Mouse (Mus musculus): ENCODE results near the gene Sned1.
A peak's percentile ranks its signal among the peaks of the same experiment; 100 is the strongest.
"Not testable (repeated sequence)": the region's sequence is repeated elsewhere in the genome, so short reads cannot be mapped to it uniquely, and the experiment has no call there.

The Sned1 gene

DNA sequence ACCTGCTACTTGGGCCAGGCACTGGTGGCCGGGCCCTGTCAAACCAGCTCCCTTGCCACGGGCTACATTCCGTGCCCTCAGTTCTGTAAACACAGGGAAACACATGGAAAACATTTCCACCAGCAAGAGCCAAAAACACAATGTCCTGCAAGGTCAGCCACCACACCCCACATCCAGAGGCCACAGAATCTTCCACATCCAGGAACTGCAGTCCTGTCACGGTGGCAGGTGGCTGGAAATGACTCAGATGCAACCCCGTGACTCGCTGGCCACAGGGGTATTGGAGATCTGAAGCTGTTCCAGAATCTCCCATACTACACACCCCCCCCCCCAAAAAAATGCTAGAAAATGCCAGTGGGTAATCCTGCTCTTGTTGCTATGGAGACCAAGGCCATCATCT is 6.4 kb upstream of the Sned1 start:
- no peak for DNase-seq (ENCODE audit: low read depth, low spot score)

DNA sequence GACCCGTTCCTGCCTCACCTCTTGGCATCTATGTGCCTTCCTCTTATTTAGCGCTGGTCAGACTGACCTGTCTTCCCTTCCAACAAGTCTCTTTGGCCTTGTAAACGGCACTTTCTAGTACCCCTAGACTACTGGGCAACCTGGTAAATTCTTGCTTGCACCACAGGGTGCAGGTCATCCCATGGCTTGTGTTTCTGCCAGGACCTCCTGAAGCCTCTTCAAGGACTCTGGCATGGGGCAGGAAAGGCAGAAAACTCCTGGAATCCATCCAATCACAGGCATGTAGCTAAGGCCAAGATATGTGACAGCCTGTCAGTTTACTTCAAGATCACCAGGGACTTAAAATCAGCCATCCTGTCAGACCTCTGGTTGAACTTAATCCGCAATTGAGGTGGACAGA is 6.0 kb upstream of the Sned1 start:
- DNase-seq (ENCODE audit: low read depth, low spot score), result no peak

DNA sequence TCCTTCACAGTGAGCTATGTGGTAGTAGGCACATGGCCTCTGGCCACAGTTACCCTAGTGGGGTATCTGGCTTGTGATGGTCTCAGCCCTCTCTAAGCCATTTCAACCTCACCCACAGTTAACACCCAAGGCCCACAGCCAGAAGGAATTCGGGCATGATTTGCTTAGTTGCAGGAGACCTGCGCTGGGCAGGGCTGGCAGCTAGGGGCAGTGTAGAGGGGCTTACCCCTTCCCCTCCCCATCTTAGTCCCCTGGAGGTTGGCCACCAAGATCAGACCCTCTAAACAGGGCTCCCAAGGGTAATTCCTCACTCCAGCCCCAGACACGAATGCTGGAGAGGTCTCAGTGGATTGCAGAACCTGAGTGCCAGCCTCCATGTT is 894 bp downstream of the Sned1 start:
- DNase-seq (ENCODE audit: low read depth, low spot score), result no peak

DNA sequence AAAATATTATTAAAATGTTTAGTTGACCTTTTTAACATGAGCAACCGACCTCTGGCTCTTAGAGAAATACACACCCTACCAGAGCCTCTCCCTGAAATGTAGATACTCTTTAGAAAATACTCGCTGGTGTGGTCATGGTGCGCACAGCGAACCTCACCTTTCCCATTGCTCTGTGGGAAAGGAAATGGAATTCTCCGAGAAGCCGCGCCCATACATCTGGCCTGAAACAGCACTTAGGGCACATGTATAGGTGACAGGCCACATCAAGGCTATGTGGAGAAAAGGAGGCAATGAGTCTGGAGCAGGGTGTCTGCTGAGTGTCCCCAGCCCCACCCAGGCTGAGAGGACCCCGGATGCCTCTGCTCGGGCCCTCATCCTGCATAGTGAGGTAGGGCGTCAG is 2.0 kb downstream of the Sned1 start:
- no peak for DNase-seq (ENCODE audit: low read depth, low spot score)

DNA sequence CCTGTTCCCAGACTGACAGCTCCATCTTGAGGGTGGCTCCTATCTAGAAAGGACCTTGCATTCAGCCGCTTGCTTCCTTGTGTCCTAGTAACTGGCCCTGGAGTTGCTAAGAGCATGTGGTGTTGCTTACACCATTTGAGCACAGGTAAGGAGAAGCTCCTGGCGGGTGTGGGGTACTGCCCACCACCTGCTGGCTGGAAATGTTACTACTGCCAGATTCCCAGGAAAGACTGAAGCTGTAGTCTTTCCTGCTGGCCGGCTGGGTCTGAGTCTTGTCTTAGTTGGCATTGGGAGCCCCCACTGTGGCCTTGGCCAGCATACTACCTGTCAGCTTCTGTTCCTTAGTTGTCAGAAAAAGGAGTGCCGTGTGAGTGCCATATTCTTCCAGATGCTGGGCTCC is 2.6 kb downstream of the Sned1 start:
- DNase-seq (ENCODE audit: low read depth, low spot score), result no peak

DNA sequence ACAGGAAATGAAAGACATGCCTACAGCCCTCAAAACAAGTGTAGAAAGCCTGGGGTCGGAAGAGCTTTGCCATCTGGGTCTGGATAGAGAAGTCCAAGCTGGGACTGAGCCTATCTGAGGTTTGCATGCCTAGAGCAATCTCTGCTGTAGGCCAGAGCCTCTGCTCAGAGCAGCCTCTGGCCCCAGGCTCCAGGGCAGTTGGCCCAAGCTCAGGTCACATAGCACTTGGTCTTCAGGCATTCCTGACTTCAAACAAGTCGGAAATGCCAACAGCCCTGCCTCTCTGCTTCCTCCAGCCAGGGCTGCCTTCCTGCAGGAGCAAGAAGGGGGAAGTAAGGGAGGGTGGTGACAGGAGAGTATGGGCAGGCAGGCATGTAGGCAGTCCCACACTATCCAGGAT is 10.3 kb downstream of the Sned1 start:
- DNase-seq (ENCODE audit: low read depth, low spot score), result no peak

DNA sequence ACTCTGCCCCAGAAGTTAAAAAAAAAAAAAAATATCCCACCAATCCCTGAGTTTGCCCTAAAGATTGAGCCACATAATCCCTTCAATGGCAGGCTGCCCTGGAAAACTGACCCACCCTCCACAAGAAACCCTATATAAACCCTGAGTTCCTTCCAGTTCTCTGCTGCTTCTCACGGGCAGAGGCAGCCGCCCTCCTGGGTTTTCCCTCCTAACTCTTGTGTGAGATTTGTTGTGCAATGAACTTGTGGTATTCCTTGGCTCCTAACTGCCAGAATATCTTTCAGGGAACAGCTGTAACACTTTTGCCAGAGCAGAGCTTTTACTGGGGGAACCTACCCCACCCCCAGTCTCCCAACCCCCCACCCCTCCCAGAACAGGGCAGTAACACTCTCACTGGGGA is 16.9 kb downstream of the Sned1 start:
- DNase-seq (ENCODE audit: low read depth, low spot score), result no peak

DNA sequence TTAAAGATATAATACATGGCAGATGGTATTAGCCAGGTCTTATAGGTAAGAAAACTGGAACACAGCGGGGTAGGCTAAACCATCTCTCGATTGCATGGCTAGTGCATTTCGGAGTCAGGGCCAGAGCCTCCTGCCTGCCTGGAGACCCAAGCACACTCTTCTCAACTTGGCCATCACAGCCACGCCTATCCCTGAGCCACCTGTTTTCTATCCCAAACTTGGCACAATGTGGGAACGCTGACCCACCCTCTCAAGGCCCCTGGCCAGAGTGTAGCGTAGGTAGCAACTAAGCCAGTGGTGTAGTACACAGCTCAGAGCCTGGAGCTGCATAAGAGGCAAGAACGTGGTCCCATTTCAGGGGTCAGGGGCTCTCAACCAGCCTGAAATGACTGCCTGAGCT is 20.1 kb downstream of the Sned1 start:
- DNase-seq (ENCODE audit: low read depth, low spot score), result no peak

DNA sequence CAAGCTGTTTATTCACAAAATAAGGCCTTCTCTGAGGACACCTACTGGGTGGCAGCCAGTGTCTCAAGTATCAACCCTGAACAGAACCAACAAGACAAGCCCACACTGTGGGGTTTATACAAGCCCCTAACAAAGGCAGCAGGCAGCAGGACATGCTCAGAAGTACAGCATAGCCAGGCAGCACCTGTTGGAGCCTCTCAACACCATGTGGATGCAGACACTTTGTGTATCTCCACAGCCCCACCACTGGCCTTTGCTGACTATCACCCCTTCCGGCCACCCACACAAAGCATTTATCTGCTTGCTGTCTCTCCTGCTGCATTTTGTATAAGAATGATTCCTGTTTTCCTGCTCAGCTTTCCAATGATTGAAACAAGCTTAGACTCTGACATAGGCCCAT is 21.9 kb downstream of the Sned1 start:
- no peak for DNase-seq (ENCODE audit: low read depth, low spot score)

DNA sequence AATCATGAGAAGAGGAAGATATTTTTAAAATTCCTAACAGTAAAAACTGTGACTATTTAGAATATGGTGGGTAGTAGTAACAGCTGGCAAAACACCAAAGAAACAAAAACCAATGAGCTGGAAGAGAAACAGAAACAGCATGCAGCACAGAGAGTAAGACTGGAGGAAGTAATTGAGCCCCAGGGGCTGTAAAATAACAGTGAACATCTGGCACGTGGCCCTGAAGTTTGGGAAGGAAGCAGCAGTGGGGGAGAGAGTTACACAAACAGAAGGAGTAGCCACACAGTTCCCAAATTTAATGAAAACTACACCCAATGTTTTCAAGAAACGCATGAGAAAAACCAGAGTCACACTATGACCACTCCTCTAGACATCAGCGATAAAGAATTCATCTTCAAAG is 31.6 kb downstream of the Sned1 start:
- DNase-seq (ENCODE audit: low read depth, low spot score), result no peak

DNA sequence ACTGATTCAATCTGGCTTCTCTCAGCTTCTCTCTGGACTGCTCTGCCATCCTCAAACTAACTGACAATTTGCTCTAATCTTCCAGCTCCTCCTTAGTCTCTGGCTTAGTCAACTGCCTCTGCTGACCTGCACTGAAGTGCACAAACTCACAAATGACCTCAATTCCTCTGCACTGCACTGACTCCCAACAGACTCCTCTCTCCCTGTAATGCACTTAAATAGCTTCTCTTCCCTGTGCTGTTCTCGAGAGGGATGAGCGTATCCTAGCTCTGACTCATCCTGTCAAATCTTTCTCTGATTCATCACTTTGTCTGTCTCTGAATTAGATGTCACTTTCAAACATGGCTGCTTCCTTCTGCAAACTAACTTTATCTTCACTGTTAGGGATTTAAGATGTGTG is 32.6 kb downstream of the Sned1 start:
- DNase-seq (ENCODE audit: low read depth, low spot score), result no peak

DNA sequence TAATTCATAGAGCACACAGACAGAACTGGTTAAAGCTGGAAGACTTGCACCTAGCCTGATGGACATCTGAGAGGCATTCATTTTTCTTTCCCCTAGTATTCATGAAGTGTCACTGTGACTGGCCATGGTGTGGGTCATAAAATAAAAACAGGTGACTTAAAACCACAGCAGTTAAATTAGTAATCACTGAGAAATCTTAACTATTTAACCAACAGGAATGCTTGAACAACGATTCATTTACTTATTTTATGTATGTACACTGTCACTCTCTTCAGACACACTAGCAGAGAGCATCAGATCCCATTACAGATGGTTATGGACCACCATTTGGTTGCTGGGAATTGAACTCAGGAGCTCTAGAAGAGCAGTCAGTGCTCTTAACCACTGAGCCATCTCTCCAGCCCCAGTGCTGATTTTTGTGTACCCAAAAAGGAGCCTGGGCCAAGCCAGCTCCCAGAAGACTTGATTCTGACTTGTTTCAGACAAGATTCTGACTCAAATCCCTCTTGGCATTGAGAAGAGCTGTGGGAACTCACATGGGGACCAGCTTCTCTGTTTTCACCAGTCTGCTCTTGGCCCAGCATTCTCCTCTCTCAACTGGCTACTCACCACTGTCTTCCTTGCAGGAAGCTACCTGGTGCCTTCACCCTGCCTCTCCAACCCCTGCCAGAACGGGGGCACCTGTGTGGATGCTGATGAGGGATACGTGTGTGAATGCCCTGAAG is 35.0 kb downstream of the Sned1 start:
- no peak for DNase-seq (ENCODE audit: low read depth, low spot score)

DNA sequence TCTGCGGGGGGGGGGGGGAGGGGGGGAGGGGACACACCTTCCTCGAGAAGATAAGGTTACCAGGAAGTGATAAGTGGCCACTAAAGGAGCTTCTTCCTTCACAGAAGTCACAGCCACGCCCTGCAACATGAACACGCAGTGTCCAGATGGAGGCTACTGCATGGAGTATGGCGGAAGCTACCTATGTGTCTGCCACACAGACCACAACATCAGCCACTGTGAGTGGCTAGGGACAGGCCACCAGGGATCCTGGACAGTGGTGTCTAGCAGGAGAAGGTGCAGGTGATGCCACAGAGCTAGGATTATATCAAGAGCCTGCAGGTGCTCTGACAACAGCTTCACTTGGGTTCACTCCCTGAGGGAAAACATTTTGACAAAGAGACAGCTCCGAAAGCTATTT is 36.1 kb downstream of the Sned1 start:
- no peak for DNase-seq (ENCODE audit: low read depth, low spot score)

DNA sequence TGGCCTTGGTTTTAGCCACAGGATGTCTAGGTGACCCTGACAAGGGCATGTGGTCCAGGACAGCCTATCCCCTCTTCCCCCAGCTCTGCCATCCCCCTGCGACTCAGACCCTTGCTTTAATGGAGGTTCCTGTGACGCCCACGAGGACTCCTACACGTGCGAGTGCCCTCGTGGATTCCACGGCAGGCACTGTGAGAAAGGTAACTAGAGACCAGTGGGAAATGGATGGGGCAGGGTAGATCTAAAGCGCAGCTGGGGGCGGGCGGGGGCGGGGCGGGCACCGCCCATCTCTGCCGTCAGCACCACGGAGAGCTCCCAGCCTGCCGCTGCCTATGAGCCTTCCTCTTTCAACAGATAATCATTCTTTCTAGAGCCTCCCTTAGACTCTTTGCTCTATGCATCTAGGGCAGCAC is 36.8 kb downstream of the Sned1 start:
- DNase-seq (ENCODE audit: low read depth, low spot score), result peak; percentile 50

DNA sequence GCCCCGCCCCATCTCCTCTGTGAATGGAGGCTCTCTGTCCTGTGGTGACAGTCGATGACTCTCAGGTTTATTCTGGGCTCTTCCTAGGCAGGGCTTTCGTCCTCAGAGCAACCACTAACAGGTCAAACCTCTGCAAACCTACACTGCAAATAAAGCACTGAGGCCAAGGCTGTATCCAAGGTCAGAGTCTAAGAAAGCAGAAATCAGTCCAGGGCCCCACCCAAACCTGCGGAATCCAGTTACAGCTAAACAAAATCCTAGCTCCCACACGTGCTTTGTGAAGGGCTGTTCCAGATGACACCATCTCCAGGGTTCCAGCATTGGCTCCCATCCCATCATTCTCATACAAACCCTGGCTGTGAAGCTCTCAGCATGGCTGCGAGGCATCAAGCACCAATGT is 39.9 kb downstream of the Sned1 start:
- no peak for DNase-seq (ENCODE audit: low read depth, low spot score)

DNA sequence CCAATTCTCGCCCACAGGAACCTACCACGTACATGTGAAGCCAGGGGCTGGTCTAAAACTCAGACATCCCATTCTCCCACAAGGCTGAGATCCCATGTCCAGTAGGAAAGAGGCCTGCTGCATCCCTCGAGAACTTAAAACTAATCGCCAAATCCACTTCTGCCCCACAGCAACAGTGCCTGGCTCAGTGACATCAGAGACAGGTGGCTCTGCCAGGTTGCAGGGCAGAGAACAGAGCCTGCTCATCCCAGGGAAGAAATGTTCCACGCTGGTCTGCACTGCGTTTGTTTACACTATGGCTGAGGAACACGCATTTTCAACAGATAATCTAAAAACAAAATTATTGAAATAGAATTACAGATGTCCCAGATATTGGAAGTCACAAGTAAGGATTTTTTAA is 41.4 kb downstream of the Sned1 start:
- no peak for DNase-seq (ENCODE audit: low read depth, low spot score)

DNA sequence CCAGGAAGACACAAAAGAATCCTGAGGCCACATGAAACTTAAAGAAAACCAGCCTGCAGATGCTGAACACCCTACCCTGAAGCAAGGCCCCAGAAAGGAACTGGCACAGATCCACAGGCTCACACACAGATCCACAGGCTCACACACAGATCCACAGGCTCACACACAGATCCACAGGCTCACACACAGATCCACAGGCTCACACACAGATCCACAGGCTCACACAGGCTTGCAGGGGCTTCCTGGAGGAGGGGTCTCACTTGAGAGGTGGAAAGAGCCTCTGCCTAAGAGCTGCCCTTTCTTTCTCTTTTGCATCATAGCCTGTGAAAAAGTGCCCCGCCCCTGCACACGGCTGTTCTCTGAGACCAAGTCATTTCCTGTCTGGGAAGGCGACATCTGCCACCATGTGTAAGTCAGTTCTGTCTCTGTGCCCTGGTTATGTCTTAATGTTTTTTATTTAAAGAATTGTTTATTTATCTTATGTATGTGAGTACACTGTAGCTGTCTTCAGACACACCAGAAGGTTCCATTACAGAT is 54.1 kb downstream of the Sned1 start:
- DNase-seq (ENCODE audit: low read depth, low spot score), result peak; percentile 16

DNA sequence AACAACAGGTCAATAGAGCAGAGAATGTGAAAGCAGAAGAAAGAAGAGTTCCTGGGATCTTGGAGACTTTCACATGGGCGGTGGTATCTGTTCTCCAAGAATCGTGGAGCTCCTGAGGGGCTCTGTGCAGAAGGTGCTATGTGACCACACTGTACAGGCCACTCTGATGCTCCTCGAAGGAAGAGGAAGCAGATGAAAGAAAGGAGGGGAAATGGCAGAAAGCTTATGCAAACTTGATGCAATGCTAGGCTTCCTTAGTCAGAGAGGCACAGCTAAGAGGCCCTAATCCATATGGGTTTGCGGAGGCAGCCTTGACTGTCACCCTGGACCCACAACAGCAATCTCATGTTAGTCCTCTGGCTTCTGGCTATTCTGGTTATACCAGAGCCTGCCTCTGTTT is 55.3 kb downstream of the Sned1 start:
- no peak for DNase-seq (ENCODE audit: low read depth, low spot score)

DNA sequence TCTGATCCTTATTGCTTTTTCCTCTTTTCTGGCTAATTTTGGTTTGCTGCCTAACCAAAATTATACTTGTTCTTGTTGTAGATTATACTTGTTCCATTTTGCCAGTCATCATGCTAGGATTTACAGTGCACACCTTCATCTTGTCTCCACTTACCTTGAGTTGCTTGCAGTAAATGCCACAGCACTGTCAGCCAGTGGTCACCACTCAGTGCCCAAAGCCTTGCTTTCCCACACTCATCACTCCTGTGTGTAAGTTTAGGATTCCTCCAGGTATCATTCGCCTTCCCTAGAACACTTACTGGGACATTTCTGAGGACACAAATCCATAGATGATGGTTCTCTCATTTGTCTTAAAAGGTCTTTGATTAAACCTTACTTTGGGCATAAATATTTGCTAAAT is 56.0 kb downstream of the Sned1 start:
- DNase-seq (ENCODE audit: low read depth, low spot score), result no peak

DNA sequence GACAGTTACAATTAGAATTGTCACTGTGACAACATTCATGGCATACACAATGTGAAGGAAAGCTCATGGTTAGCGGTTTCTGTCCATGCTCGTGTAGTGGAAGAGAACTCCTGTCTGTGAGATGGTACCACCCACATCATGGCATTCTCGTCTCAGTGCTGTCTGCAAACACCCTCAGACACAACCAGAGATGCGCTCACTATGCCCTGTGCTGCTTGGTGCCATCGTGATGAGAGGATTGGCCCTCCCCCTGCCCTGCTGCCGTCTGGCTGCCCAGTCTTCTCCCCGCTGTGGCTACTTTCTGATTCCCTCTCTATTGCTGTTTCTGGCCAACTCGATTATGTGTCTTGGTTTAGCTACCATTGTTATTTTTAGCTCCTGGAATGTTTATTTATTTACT is 56.4 kb downstream of the Sned1 start:
- DNase-seq (ENCODE audit: low read depth, low spot score), result no peak

DNA sequence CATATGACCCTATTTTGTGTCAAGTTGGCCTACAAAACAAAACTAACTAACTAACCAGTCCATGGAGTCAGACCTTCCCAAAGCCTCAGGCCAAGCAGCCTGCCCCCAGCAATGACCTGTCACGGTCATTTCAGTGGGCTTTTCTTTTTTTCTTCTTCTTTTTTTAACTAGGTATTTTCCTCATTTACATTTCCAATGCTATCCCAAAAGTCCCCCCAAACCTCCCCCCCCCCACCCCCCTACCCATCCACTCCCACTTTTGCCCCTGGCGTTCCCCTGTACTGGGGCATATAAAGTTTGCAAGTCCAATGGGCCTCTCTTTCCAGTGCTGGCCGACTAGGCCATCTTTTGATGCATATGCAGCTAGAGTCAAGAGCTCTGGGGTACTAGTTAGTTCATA is 58.9 kb downstream of the Sned1 start:
- not testable (repeated sequence) for DNase-seq (ENCODE audit: low read depth, low spot score)

DNA sequence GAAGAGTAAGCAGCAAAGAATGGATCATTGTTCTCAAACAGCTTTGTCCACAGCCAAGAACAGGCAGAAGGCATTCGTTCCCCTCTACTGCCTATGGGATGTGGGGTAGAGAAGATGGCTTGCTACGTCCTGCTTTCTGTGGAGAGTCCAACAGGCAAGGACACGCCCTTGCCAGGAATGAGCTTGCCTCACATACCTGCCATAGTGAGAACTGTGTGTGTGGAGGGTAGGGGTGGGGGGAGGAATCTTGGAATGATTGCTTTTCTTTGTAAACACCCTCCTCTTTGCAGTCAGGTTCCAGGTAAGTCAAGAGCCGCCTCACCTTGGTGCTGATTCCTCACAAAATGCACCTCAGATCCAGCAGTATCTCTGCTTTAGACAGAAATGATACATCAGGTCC is 64.2 kb downstream of the Sned1 start:
- DNase-seq (ENCODE audit: low read depth, low spot score), result no peak

DNA sequence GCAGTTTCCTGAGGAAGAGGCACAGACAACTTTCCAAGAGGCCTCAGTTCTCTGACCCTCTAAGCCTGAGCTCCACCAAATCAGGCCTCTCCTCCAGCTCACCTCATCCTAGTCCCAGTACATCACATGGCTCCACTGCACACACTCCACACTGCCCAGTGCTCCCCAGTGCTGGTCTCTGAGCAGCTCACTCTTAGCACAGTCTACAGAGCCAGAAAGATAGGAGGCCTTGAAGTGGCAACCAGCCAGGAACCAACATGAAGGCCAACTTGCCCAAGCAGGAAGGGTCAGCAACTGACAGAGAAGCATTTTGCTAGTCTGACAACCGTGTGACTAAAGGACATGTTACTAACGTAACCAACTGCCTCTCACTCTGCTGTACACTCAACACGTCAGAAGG is 64.9 kb downstream of the Sned1 start:
- DNase-seq (ENCODE audit: low read depth, low spot score), result no peak

All from A20 (cell line).